Mouse (Mus musculus): Measurements from ENCODE around the gene Lrp5. TPM values are rescaled to one million over a fixed set of nuclear protein-coding genes. Genes with fewer than 3 reads are reported as not detected.

Gene Lrp5
- polyA plus RNA-seq, 1 experiment from 2014 or later = 5.3 TPM

GRCm38 (mm10) chr19:3625111-3625510 is 61.3 kb downstream of the Lrp5 start:
- 75% methylated on average over 7 of the region's 7 CpGs for WGBS (ENCODE audit: insufficient replicate concordance)
- H3K36me3 ChIP-seq (ENCODE audit: control insufficient read depth, insufficient read depth, low read length) = peaks cover 18% of the 10 kb centered on the region

GRCm38 (mm10) chr19:3623824-3624223 is 62.5 kb downstream of the Lrp5 start:
- Histone ChIP-seq H3K4me3 (ENCODE audit: low read depth, low read length) (no peak overlapping the region), H3K36me3 (ENCODE audit: control insufficient read depth, insufficient read depth, low read length) (peaks cover 26% of the 10 kb centered on the region), H3K27me3 (ENCODE audit: control insufficient read depth, insufficient read depth, low read length) (no peaks in the 10 kb centered on the region), H3K9me3 (replicated peaks; ENCODE audit: control insufficient read depth, low read length) (0 out of 2 replicates have a peak, but pooled peaks cover 5% of the 10 kb centered on the region), H3K27ac (ENCODE audit: low read depth, low read length) (no peak overlapping the region), H3K4me1 (ENCODE audit: control insufficient read depth, insufficient read depth, low read length) (no peaks in the 10 kb centered on the region), H3K9ac (ENCODE audit: low read depth, low read length) (no peak overlapping the region), H3K4me2 (no peak overlapping the region)
- 63% methylated on average over 5 of the region's 5 CpGs for WGBS (ENCODE audit: insufficient replicate concordance)
- 0 out of 2 replicates have a peak, but pooled peaks have one; percentile 44 for ATAC-seq (replicated peaks; ENCODE audit: insufficient number of reproducible peaks, low FRiP score, low TSS enrichment)

More at GRCm38 (mm10) chr19:3625111-3625510, 61.3 kb downstream of the Lrp5 start:
- Histone ChIP-seq H3K4me1 (ENCODE audit: control insufficient read depth, insufficient read depth, low read length) (no peaks in the 10 kb centered on the region), H3K27me3 (ENCODE audit: control insufficient read depth, insufficient read depth, low read length) (no peaks in the 10 kb centered on the region), H3K27ac (ENCODE audit: low read depth, low read length) (no peak overlapping the region), H3K4me2 (no peak overlapping the region), H3K9ac (ENCODE audit: low read depth, low read length) (no peak overlapping the region), H3K4me3 (ENCODE audit: low read depth, low read length) (no peak overlapping the region), H3K9me3 (replicated peaks; ENCODE audit: control insufficient read depth, low read length) (no peaks in the 10 kb centered on the region)
- ATAC-seq (replicated peaks; ENCODE audit: insufficient number of reproducible peaks, low FRiP score, low TSS enrichment) = no peak

- no peak overlapping the region for H3K9ac ChIP-seq (ENCODE audit: low read depth, low read length)
- H3K27me3 ChIP-seq (ENCODE audit: control insufficient read depth, insufficient read depth, low read length) = no peaks in the 10 kb centered on the region
- WGBS (ENCODE audit: insufficient replicate concordance) = 89% methylated on average over 4 of the region's 4 CpGs
- ATAC-seq (replicated peaks; ENCODE audit: insufficient number of reproducible peaks, low FRiP score, low TSS enrichment) = no peak
- peaks cover 28% of the 10 kb centered on the region for H3K36me3 ChIP-seq (ENCODE audit: control insufficient read depth, insufficient read depth, low read length)
- no peak overlapping the region for H3K4me2 ChIP-seq
- no peaks in the 10 kb centered on the region for H3K4me1 ChIP-seq (ENCODE audit: control insufficient read depth, insufficient read depth, low read length)
- no peak overlapping the region for H3K27ac ChIP-seq (ENCODE audit: low read depth, low read length)
- H3K9me3 ChIP-seq (replicated peaks; ENCODE audit: control insufficient read depth, low read length) = 0 out of 2 replicates have a peak, but pooled peaks cover 5% of the 10 kb centered on the region
- H3K4me3 ChIP-seq (ENCODE audit: low read depth, low read length) = no peak overlapping the region
Measured at GRCm38 (mm10) chr19:3623294-3623693, 63.1 kb downstream of the Lrp5 start.

- peaks cover 28% of the 10 kb centered on the region for H3K36me3 ChIP-seq (ENCODE audit: control insufficient read depth, insufficient read depth, low read length)
- H3K27me3 ChIP-seq (ENCODE audit: control insufficient read depth, insufficient read depth, low read length) = no peaks in the 10 kb centered on the region
- H3K4me2 ChIP-seq = no peak overlapping the region
- ATAC-seq (replicated peaks; ENCODE audit: insufficient number of reproducible peaks, low FRiP score, low TSS enrichment) = no peak
- WGBS (ENCODE audit: insufficient replicate concordance) = 86% methylated on average over 10 of the region's 10 CpGs
- no peak overlapping the region for H3K4me3 ChIP-seq (ENCODE audit: low read depth, low read length)
- H3K9ac ChIP-seq (ENCODE audit: low read depth, low read length) = no peak overlapping the region
- H3K4me1 ChIP-seq (ENCODE audit: control insufficient read depth, insufficient read depth, low read length) = no peaks in the 10 kb centered on the region
- no peak overlapping the region for H3K27ac ChIP-seq (ENCODE audit: low read depth, low read length)
- 0 out of 2 replicates have a peak, but pooled peaks cover 5% of the 10 kb centered on the region for H3K9me3 ChIP-seq (replicated peaks; ENCODE audit: control insufficient read depth, low read length)
Measured at GRCm38 (mm10) chr19:3620871-3621270, 65.5 kb downstream of the Lrp5 start.

GRCm38 (mm10) chr19:3619359-3619758 is 67.0 kb downstream of the Lrp5 start:
- Histone ChIP-seq H3K27me3 (ENCODE audit: control insufficient read depth, insufficient read depth, low read length) (no peaks in the 10 kb centered on the region), H3K9me3 (replicated peaks; ENCODE audit: control insufficient read depth, low read length) (0 out of 2 replicates have a peak, but pooled peaks cover 5% of the 10 kb centered on the region), H3K27ac (ENCODE audit: low read depth, low read length) (no peak overlapping the region), H3K4me1 (ENCODE audit: control insufficient read depth, insufficient read depth, low read length) (no peaks in the 10 kb centered on the region), H3K4me3 (ENCODE audit: low read depth, low read length) (no peak overlapping the region), H3K9ac (ENCODE audit: low read depth, low read length) (no peak overlapping the region), H3K36me3 (ENCODE audit: control insufficient read depth, insufficient read depth, low read length) (peaks cover 30% of the 10 kb centered on the region), H3K4me2 (no peak overlapping the region)
- WGBS (ENCODE audit: insufficient replicate concordance) = 78% methylated on average over 2 of the region's 2 CpGs
- ATAC-seq (replicated peaks; ENCODE audit: insufficient number of reproducible peaks, low FRiP score, low TSS enrichment) = no peak

- H3K9me3 ChIP-seq (replicated peaks; ENCODE audit: control insufficient read depth, low read length) = no peaks in the 10 kb centered on the region
- H3K4me3 ChIP-seq (ENCODE audit: low read depth, low read length) = no peak overlapping the region
- H3K4me2 ChIP-seq = no peak overlapping the region
- H3K4me1 ChIP-seq (ENCODE audit: control insufficient read depth, insufficient read depth, low read length) = peaks cover 6% of the 10 kb centered on the region
- H3K36me3 ChIP-seq (ENCODE audit: control insufficient read depth, insufficient read depth, low read length) = peaks cover 9% of the 10 kb centered on the region
- no peaks in the 10 kb centered on the region for H3K27me3 ChIP-seq (ENCODE audit: control insufficient read depth, insufficient read depth, low read length)
- H3K9ac ChIP-seq (ENCODE audit: low read depth, low read length) = no peak overlapping the region
- no peak overlapping the region for H3K27ac ChIP-seq (ENCODE audit: low read depth, low read length)
- WGBS (ENCODE audit: insufficient replicate concordance) = 90% methylated on average over 10 of the region's 10 CpGs
- no peak for ATAC-seq (replicated peaks; ENCODE audit: insufficient number of reproducible peaks, low FRiP score, low TSS enrichment)
Measured at GRCm38 (mm10) chr19:3613991-3614390, 72.4 kb downstream of the Lrp5 start.

- no peak overlapping the region for H3K4me3 ChIP-seq (ENCODE audit: low read depth, low read length)
- H3K4me2 ChIP-seq = no peak overlapping the region
- no peak for ATAC-seq (replicated peaks; ENCODE audit: insufficient number of reproducible peaks, low FRiP score, low TSS enrichment)
- peaks cover 6% of the 10 kb centered on the region for H3K4me1 ChIP-seq (ENCODE audit: control insufficient read depth, insufficient read depth, low read length)
- H3K9me3 ChIP-seq (replicated peaks; ENCODE audit: control insufficient read depth, low read length) = no peaks in the 10 kb centered on the region
- H3K27me3 ChIP-seq (ENCODE audit: control insufficient read depth, insufficient read depth, low read length) = no peaks in the 10 kb centered on the region
- H3K27ac ChIP-seq (ENCODE audit: low read depth, low read length) = no peak overlapping the region
- H3K36me3 ChIP-seq (ENCODE audit: control insufficient read depth, insufficient read depth, low read length) = peaks cover 7% of the 10 kb centered on the region
- WGBS (ENCODE audit: insufficient replicate concordance) = 79% methylated on average over 4 of the region's 4 CpGs
- H3K9ac ChIP-seq (ENCODE audit: low read depth, low read length) = no peak overlapping the region
Measured at GRCm38 (mm10) chr19:3612534-3613273, 73.7 kb downstream of the Lrp5 start.

GRCm38 (mm10) chr19:3611730-3612129 is 74.6 kb downstream of the Lrp5 start:
- no peak overlapping the region for H3K9ac ChIP-seq (ENCODE audit: low read depth, low read length)
- no peak for ATAC-seq (replicated peaks; ENCODE audit: insufficient number of reproducible peaks, low FRiP score, low TSS enrichment)
- peaks cover 6% of the 10 kb centered on the region for H3K4me1 ChIP-seq (ENCODE audit: control insufficient read depth, insufficient read depth, low read length)
- WGBS (ENCODE audit: insufficient replicate concordance) = 57% methylated on average over 8 of the region's 8 CpGs
- peaks cover 7% of the 10 kb centered on the region for H3K36me3 ChIP-seq (ENCODE audit: control insufficient read depth, insufficient read depth, low read length)
- no peak overlapping the region for H3K4me3 ChIP-seq (ENCODE audit: low read depth, low read length)
- H3K27me3 ChIP-seq (ENCODE audit: control insufficient read depth, insufficient read depth, low read length) = no peaks in the 10 kb centered on the region
- no peak overlapping the region for H3K27ac ChIP-seq (ENCODE audit: low read depth, low read length)
- no peak overlapping the region for H3K4me2 ChIP-seq
- H3K9me3 ChIP-seq (replicated peaks; ENCODE audit: control insufficient read depth, low read length) = no peaks in the 10 kb centered on the region

GRCm38 (mm10) chr19:3610886-3611285 is 75.5 kb downstream of the Lrp5 start:
- Histone ChIP-seq H3K9ac (ENCODE audit: low read depth, low read length) (no peak overlapping the region), H3K9me3 (replicated peaks; ENCODE audit: control insufficient read depth, low read length) (no peaks in the 10 kb centered on the region), H3K27me3 (ENCODE audit: control insufficient read depth, insufficient read depth, low read length) (no peaks in the 10 kb centered on the region), H3K27ac (ENCODE audit: low read depth, low read length) (no peak overlapping the region), H3K4me3 (ENCODE audit: low read depth, low read length) (no peak overlapping the region), H3K36me3 (ENCODE audit: control insufficient read depth, insufficient read depth, low read length) (peaks cover 7% of the 10 kb centered on the region), H3K4me1 (ENCODE audit: control insufficient read depth, insufficient read depth, low read length) (peaks cover 6% of the 10 kb centered on the region), H3K4me2 (no peak overlapping the region)
- 90% methylated on average over 2 of the region's 2 CpGs for WGBS (ENCODE audit: insufficient replicate concordance)
- ATAC-seq (replicated peaks; ENCODE audit: insufficient number of reproducible peaks, low FRiP score, low TSS enrichment) = no peak

Data from heart, embryonic 11.5 days (tissue).